Mouse (Mus musculus) stomach, postnatal 0 days (tissue): ENCODE results near the gene Mmrn2.

Source experiments
- CTCF ChIP-seq: IDR thresholded peaks from 2 replicates; pipeline ENCODE4 v1.5.1; 2016; ENCODE audit warnings: antibody characterized with exemption, low read depth, mild to moderate bottlenecking, moderate library complexity
- EP300 ChIP-seq: optimal IDR thresholded peaks from 2 replicates; pipeline ENCODE3; 2016; ENCODE audit warnings: antibody characterized with exemption

DNA sequence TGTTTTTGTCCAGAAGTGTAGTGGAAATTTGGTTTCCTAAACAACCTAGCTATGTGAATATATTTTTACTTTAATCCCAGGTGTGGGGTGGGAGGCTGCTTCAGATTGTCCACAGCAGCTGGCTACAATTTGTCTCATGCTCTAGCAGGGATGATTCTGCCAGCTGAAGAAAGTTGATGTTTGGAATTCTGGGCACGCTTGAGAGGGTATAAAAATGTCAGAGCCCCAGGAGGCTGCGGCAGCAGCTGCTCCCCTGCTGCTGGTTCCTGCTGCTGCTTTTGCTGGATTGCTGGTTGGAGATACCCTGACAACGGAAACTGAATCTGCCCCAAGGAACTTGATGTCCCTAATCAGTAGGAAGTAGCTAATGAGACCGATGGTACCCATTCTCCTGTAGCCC is 67.3 kb downstream of the Mmrn2 start:
- TF ChIP-seq EP300 (no peak), CTCF (no peak)
